Mouse (Mus musculus) neutrophil, adult 5-6 weeks (primary cell): Measurements from ENCODE around the gene Dgkg. TPM values are rescaled to one million over a fixed set of nuclear protein-coding genes. Genes with fewer than 3 reads are reported as not detected.

ENCODE experiments used
- ATAC-seq: fragments of 151-379, 151-347 bp; 2 replicates; pipeline ENCODE4 v1.8.0; 2017; ENCODE audit warnings: mild to moderate bottlenecking, moderate TSS enrichment; ENCODE audit not compliant: insufficient number of reproducible peaks, poor library complexity, low FRiP score, severe bottlenecking; ENCODE audit errors: extremely low read depth
- total RNA-seq: library from RNA; stranded (forward); fragments of 200-1000 nt; gene quantifications from 2 replicates; pipeline ENCODE4 v1.2.3, GENCODE M21; 2017

Dgkg gene
- total RNA-seq, 1 experiment from 2014 or later = 15.5 TPM

- ATAC-seq = no peak
These were observed 173.1 kb downstream of the Dgkg start for GRCm38 (mm10) chr16:22483900-22484299.

GRCm38 (mm10) chr16:22479322-22479721 lies 177.7 kb downstream of the Dgkg start:
- no peak for ATAC-seq

GRCm38 (mm10) chr16:22471728-22472127 lies 185.3 kb downstream of the Dgkg start:
- no peak for ATAC-seq

- no peak for ATAC-seq
These were observed 187.6 kb downstream of the Dgkg start for GRCm38 (mm10) chr16:22469385-22469784.

- no peak for ATAC-seq
These were observed 189.9 kb downstream of the Dgkg start for GRCm38 (mm10) chr16:22467111-22467510.

GRCm38 (mm10) chr16:22466381-22466780 lies 190.6 kb downstream of the Dgkg start:
- peak; percentile 44; the same call in 1 of the 2 replicates for ATAC-seq

GRCm38 (mm10) chr16:22462220-22462619 lies 194.8 kb downstream of the Dgkg start:
- ATAC-seq = no peak

GRCm38 (mm10) chr16:22461728-22462127 lies 195.3 kb downstream of the Dgkg start:
- ATAC-seq = no peak

GRCm38 (mm10) chr16:22460960-22461359 lies 196.1 kb downstream of the Dgkg start:
- ATAC-seq = no peak

GRCm38 (mm10) chr16:22452082-22452481 lies 204.9 kb downstream of the Dgkg start:
- no peak for ATAC-seq

- ATAC-seq = no peak
These were observed 208.9 kb downstream of the Dgkg start for GRCm38 (mm10) chr16:22448093-22448492.

GRCm38 (mm10) chr16:22444786-22445185 lies 212.2 kb downstream of the Dgkg start:
- ATAC-seq = peak; percentile 51

- no peak for ATAC-seq
These were observed 214.8 kb downstream of the Dgkg start for GRCm38 (mm10) chr16:22442202-22442601.

GRCm38 (mm10) chr16:22441317-22441716 lies 215.7 kb downstream of the Dgkg start:
- ATAC-seq = no peak

- no peak for ATAC-seq
These were observed 216.8 kb downstream of the Dgkg start for GRCm38 (mm10) chr16:22440269-22440668.

GRCm38 (mm10) chr16:22439499-22440177 lies 217.4 kb downstream of the Dgkg start, which contains the start of gene Etv5:
Gene Etv5 (minus strand): TSS chr16:22439719.
- peak; percentile 97 for ATAC-seq

- ATAC-seq = no peak
These were observed 218.3 kb downstream of the Dgkg start for GRCm38 (mm10) chr16:22438441-22439373.

GRCm38 (mm10) chr16:22436106-22436505 lies 220.9 kb downstream of the Dgkg start:
- ATAC-seq = no peak

- ATAC-seq = no peak
These were observed 222.5 kb downstream of the Dgkg start for GRCm38 (mm10) chr16:22434530-22434929.

GRCm38 (mm10) chr16:22433944-22434343 lies 223.1 kb downstream of the Dgkg start:
- ATAC-seq = no peak
